In genomic region chr13:47106580-47106888, GRCm38 (mm10) we compare ENCODE assay signal across 8 mouse cellular contexts. TPM values are rescaled to one million over a fixed set of nuclear protein-coding genes. Genes with fewer than 3 reads are reported as not detected.
DNase-seq lines count a peak whose midpoint lies in the region; ATAC-seq and TF ChIP-seq lines count a peak whose summit lies in the region.

No protein-coding gene starts in this region.

- no peak for TF ChIP-seq EP300 in ES-Bruce4 (IDR thresholded peaks at IDR 0.05; ENCODE audit: insufficient read depth, low read depth, low read length)

- H3K36me3 ChIP-seq in heart, embryonic 14.5 days (ENCODE audit: control insufficient read depth, insufficient read depth, low read length) = peaks cover 12% of the 10 kb centered on the region
- H3K36me3 ChIP-seq in ES-Bruce4 (ENCODE audit: control insufficient read depth, insufficient read depth, low read length, poor library complexity, severe bottlenecking) = peaks cover 12% of the 10 kb centered on the region

- peak overlapping the region; percentile 76 to 87 for H3K4me3 ChIP-seq in heart, embryonic 14.5 days (ENCODE audit: control insufficient read depth in 1 of 2, insufficient read depth in 1 of 2, low read depth in 1 of 2, low read length in 2 of 2)
- H3K4me3 ChIP-seq in ES-Bruce4 (ENCODE audit: low read depth, low read length) = peak overlapping the region; percentile 80

- H3K27me3 ChIP-seq in heart, embryonic 14.5 days (ENCODE audit: control insufficient read depth, insufficient read depth, low read length) = no peaks in the 10 kb centered on the region
- no peaks in the 10 kb centered on the region for H3K27me3 ChIP-seq in ES-Bruce4 (ENCODE audit: control insufficient read depth, insufficient read depth, low read length, poor library complexity, severe bottlenecking)

- whole genome bisulfite sequencing in heart, embryonic 14.5 days = under 1% methylated on average over 20 of the region's 20 CpGs

- H3K4me2 ChIP-seq in heart, embryonic 14.5 days (ENCODE audit: low read length) = peak overlapping the region; percentile 88

- H3K9me3 ChIP-seq in heart, embryonic 14.5 days (ENCODE audit: control insufficient read depth, low read length) = no peaks in the 10 kb centered on the region
- no peaks in the 10 kb centered on the region for H3K9me3 ChIP-seq in ES-Bruce4 (replicated peaks; ENCODE audit: control insufficient read depth, insufficient read depth, low read length, poor library complexity, severe bottlenecking)

- ATAC-seq in heart, embryonic 14.5 days (ENCODE audit: insufficient number of reproducible peaks, insufficient read depth, low FRiP score, low read depth) = peak; percentile 8; the same call in 1 of the 2 replicates
- peak; percentile 19 to 27; a peak in 2 of 4 replicates for ATAC-seq in hematopoietic stem cell, adult 5-6 weeks (replicated peaks in 1 of 2; ENCODE audit: insufficient read depth in 1 of 2, low FRiP score in 2 of 2, low TSS enrichment in 1 of 2, low read depth in 1 of 2, poor library complexity in 2 of 2, severe bottlenecking in 2 of 2)
- ATAC-seq in megakaryocyte-erythroid progenitor cell, adult 5-6 weeks (replicated peaks; ENCODE audit: low FRiP score, low TSS enrichment, poor library complexity, severe bottlenecking) = peak; percentile 18; the same call in 1 of the 2 replicates

- no peak for DNase-seq in heart, adult 11 months
- DNase-seq in cerebellum, adult 11 months = no peak
- no peak for DNase-seq in T-cell, adult 2 months (ENCODE audit: low spot score)
- no peak for DNase-seq in spleen, postnatal 4 days (ENCODE audit: low spot score in 2 of 2)

- H3K4me1 ChIP-seq in heart, embryonic 14.5 days (ENCODE audit: control insufficient read depth in 2 of 2, insufficient read depth in 2 of 2, low read length in 2 of 2) = peaks cover 8 to 41% of the 10 kb centered on the region in 2 experiments
- H3K4me1 ChIP-seq in ES-Bruce4 (ENCODE audit: control insufficient read depth, insufficient read depth, low read length) = no peaks in the 10 kb centered on the region

- H3K9ac ChIP-seq in heart, embryonic 14.5 days (ENCODE audit: low read length) = peak overlapping the region; percentile 92
- H3K9ac ChIP-seq in ES-Bruce4 (ENCODE audit: low read depth, poor library complexity, severe bottlenecking) = peak overlapping the region; percentile 99

- no peak for TF ChIP-seq CTCF in ES-Bruce4 (IDR thresholded peaks at IDR 0.05; ENCODE audit: low read depth, low read length)

- TF ChIP-seq POLR2A in ES-Bruce4 (IDR thresholded peaks at IDR 0.05; ENCODE audit: insufficient read depth, low read length) = no peak

- peak overlapping the region; percentile 82 to 99 for H3K27ac ChIP-seq in heart, embryonic 14.5 days (replicated peaks in 1 of 2; ENCODE audit: control insufficient read depth in 1 of 2, insufficient read depth in 1 of 2, low read depth in 2 of 2, low read length in 2 of 2)
- peak overlapping the region; percentile 15 for H3K27ac ChIP-seq in ES-Bruce4 (ENCODE audit: insufficient read depth, low read length)

RNA-seq across cellular contexts. Expression of gene Dek, which starts 0.5 kb away (rescaled TPM):
- polyA plus RNA-seq in heart, embryonic 14.5 days (2014; fragmentation: Nextera tagmentation; extraction: Ambion mirVana) = 130 and 132 TPM in 2 replicates
- 225 and 227 TPM in 2 replicates for polyA plus RNA-seq in ES-Bruce4 (2011; ENCODE audit: insufficient read depth, insufficient read length, low read depth, missing spikeins)
- total RNA-seq in hematopoietic stem cell, adult 5-6 weeks (2017) = 477 and 501 TPM in 2 replicates
- 281 TPM in 2 replicates for total RNA-seq in megakaryocyte-erythroid progenitor cell, adult 5-6 weeks (2014; fragmentation: Nextera tagmentation)
- 706 and 810 TPM in 2 replicates for total RNA-seq in megakaryocyte-erythroid progenitor cell, adult 5-6 weeks (2017)

RNA-seq across cellular contexts. Expression of gene Rnf144b, which starts 15.9 kb away (rescaled TPM):
- polyA plus RNA-seq in heart, embryonic 14.5 days (2014; fragmentation: Nextera tagmentation; extraction: Ambion mirVana) = 2.3 and 2.6 TPM in 2 replicates
- 1.5 and 1.6 TPM in 2 replicates for polyA plus RNA-seq in ES-Bruce4 (2011; ENCODE audit: insufficient read depth, insufficient read length, low read depth, missing spikeins)
- 5.3 and 5.6 TPM in 2 replicates for total RNA-seq in hematopoietic stem cell, adult 5-6 weeks (2017)
- 0.46 and 0.54 TPM in 2 replicates for total RNA-seq in megakaryocyte-erythroid progenitor cell, adult 5-6 weeks (2014; fragmentation: Nextera tagmentation)
- total RNA-seq in megakaryocyte-erythroid progenitor cell, adult 5-6 weeks (2017) = 0.89 and 1.3 TPM in 2 replicates
